Mouse (Mus musculus) G1E (cell line): ENCODE measurements at regions not wholly inside any gene's neighbourhood (a gene's known extent, or its start where the extent isn't known, plus 50 kb on each side); places are given as distances from the start of the nearest gene placed in this dataset.

Experiments used
- ATAC-seq: 2 replicates; pipeline ENCODE4 v1.8.0; 2016; ENCODE audit warnings: mild to moderate bottlenecking; ENCODE audit not compliant: insufficient number of reproducible peaks, poor library complexity, low FRiP score, severe bottlenecking; ENCODE audit errors: extremely low read depth
- DNase-seq: peaks from one replicate; pipeline ENCODE4 v3.0.0; 2012; ENCODE audit warnings: low spot score
- H3K27me3 ChIP-seq: 2 replicates; pipeline ENCODE4 v1.6.1; 2012; ENCODE audit warnings: mild to moderate bottlenecking, low read length, inconsistent platforms; ENCODE audit not compliant: insufficient read depth
- H3K36me3 ChIP-seq: replicated peaks from 2 replicates; pipeline ENCODE3; 2012; ENCODE audit warnings: mild to moderate bottlenecking, inconsistent platforms
- H3K4me1 ChIP-seq: 2 replicates; pipeline ENCODE4 v1.6.1; 2012; ENCODE audit warnings: low read depth, low read length, inconsistent platforms, mixed read lengths; ENCODE audit not compliant: insufficient read depth
- H3K4me3 ChIP-seq: 2 replicates; pipeline ENCODE4 v1.5.1; 2012; ENCODE audit warnings: low read depth, mild to moderate bottlenecking, inconsistent platforms, low read length, moderate library complexity, mixed read lengths
- H3K9me3 ChIP-seq: replicated peaks from 2 replicates; pipeline ENCODE4 v1.6.1; 2012; ENCODE audit warnings: inconsistent platforms
- CTCF ChIP-seq: IDR thresholded peaks from 2 replicates; pipeline ENCODE4 v1.5.1; 2012; ENCODE audit warnings: low read depth, low read length, inconsistent platforms, mixed read lengths
- GATA1 ChIP-seq: IDR thresholded peaks from 2 replicates; pipeline ENCODE4 v1.6.1; 2012; ENCODE audit warnings: borderline replicate concordance, low read length, inconsistent platforms, mixed read lengths
- GATA2 ChIP-seq: IDR thresholded peaks from 2 replicates; pipeline ENCODE4 v1.6.1; 2012; ENCODE audit warnings: low read depth, low read length, inconsistent platforms, borderline replicate concordance
- POLR2AphosphoS5 ChIP-seq: IDR thresholded peaks from 2 replicates; pipeline ENCODE4 v1.6.1; 2012; ENCODE audit warnings: low read depth, low read length, inconsistent platforms; ENCODE audit not compliant: insufficient replicate concordance
- TAL1 ChIP-seq: conservative IDR thresholded peaks from 2 replicates; pipeline ENCODE4 v1.6.1; 2012; ENCODE audit warnings: low read depth, low read length, inconsistent platforms, mixed read lengths

DNA sequence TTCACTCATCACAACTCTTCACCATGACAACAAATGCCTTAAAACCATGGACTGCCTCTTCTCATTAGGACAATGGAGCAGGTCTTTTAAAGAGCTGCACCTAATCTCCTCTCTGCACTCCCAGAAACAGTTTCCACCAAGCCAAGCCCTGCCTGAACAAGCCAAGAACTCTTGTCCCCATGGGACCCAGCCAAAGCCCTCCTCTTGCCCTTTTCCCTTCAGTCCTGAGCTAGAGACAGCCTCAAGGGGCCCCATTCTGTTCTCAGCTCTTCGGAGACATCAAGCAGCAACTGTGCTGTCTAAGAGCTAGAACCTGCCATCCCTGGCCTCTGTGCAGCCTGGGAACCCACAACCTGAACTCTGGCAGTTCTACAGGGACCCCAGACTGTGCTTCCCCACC lies 345.0 kb upstream of the Irak1bp1 start:
- DNase-seq = no peak
- no peak for ATAC-seq
- no peaks in the 10 kb centered on the region for H3K4me1 ChIP-seq
- H3K9me3 ChIP-seq = no peaks in the 10 kb centered on the region
- peaks cover 5% of the 10 kb centered on the region; the same call in 1 of the 2 replicates for H3K27me3 ChIP-seq
- no peak overlapping the region for H3K4me3 ChIP-seq
- H3K36me3 ChIP-seq = no peaks in the 10 kb centered on the region
- TF ChIP-seq GATA1 (no peak), GATA2 (no peak), TAL1 (no peak), CTCF (no peak)

DNA sequence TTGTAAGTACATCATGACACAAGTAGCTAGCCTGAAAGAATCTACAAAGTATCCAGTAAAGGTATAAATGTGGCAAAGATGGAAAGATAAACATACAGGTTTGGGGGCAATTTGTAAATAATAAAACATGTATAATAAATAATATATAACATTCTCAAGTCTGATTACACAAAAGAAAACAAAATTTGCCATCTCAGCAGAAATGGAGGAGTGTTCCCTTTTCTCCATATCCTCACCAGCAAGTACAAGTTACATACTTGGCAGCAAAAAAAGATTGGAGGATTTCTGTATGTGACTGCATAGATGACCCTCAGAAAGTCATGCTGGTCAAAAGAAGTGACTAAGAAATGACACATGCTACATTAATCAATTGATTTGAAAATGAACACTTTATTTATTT lies 335.9 kb upstream of the Irak1bp1 start:
- H3K4me3 ChIP-seq = no peak overlapping the region
- no peaks in the 10 kb centered on the region for H3K36me3 ChIP-seq
- TF ChIP-seq GATA1 = no peak
- TF ChIP-seq CTCF = no peak
- TF ChIP-seq GATA2 = no peak
- TF ChIP-seq POLR2AphosphoS5 = no peak
- no peak for TF ChIP-seq TAL1
- H3K27me3 ChIP-seq = no peaks in the 10 kb centered on the region
- ATAC-seq (no peak), DNase-seq (no peak)
- H3K4me1 ChIP-seq = no peaks in the 10 kb centered on the region
- no peaks in the 10 kb centered on the region for H3K9me3 ChIP-seq

DNA sequence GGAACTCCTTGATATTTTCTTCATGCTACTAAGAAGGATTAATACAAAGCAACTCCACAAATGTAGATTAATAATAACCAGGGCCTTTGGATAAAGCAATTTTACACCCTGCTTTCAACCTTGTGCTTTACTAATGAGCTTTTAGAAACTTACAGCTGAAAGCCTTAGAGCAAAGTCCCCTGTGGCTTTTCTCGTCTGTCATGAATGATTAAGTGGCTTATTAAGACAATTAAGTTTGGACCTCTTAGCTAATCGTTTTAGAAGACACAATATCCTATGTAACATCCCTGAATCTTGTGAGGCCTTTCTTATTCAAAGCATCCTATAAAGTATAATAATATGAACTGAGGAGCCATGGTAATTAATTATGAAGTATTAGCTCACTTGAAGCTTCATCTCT lies 319.3 kb upstream of the Irak1bp1 start:
- Histone ChIP-seq H3K4me3 (no peak overlapping the region), H3K27me3 (no peaks in the 10 kb centered on the region), H3K36me3 (no peaks in the 10 kb centered on the region), H3K9me3 (no peaks in the 10 kb centered on the region), H3K4me1 (no peaks in the 10 kb centered on the region)
- DNase-seq (no peak), ATAC-seq (no peak)
- TF ChIP-seq GATA1 (no peak), CTCF (no peak), TAL1 (no peak), GATA2 (no peak), POLR2AphosphoS5 (no peak)

DNA sequence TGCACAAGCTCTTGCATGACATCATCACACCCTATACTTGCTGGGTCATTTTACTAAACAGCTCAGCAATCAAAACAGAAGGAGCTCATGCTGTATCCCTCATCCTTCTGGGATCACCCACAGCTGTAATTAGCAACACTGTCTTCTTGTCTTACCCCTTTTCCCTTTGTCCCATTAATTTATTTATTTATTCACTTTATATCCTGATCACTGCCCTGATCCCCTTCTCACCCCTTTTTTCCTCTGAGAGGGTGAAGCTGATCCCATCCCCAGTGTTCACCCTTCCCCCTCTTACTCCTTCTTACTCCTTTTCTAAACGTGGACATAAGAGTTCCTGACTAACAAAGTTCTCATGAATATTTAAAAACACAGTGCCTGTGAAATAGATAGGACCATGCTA lies 310.3 kb upstream of the Irak1bp1 start:
- ATAC-seq = no peak
- H3K9me3 ChIP-seq = no peaks in the 10 kb centered on the region
- no peaks in the 10 kb centered on the region for H3K4me1 ChIP-seq
- no peak overlapping the region for H3K4me3 ChIP-seq
- no peak for TF ChIP-seq POLR2AphosphoS5
- no peak for TF ChIP-seq GATA2
- TF ChIP-seq CTCF = no peak
- no peak for TF ChIP-seq GATA1
- H3K27me3 ChIP-seq = no peaks in the 10 kb centered on the region
- H3K36me3 ChIP-seq = no peaks in the 10 kb centered on the region
- no peak for DNase-seq

DNA sequence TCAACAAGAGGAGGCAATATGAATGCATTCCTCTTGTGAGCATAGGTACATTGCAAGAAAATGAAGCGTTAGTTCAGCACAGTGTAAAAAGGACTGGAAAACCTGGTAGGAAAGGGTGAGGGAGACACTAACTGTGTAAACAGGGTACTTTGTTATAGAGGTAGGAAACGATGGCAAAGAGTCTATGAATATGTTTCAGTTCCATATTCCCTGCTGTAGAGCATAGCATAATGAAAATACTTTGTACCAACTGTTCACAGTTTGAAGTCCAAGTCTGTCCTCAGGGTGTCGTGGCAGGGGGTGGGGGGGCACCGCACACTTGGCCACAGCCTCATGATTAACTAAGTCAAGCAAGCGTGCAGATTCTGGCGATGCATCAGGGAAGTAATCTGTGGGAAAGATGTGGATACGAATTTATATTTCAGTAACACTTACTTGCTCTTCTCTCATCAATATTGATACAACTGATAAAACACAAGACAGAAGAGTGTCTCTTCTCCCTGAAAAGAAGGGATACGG lies 301.4 kb upstream of the Irak1bp1 start:
- DNase-seq (no peak), ATAC-seq (no peak)
- H3K4me3 ChIP-seq = no peak overlapping the region
- no peaks in the 10 kb centered on the region for H3K9me3 ChIP-seq
- H3K36me3 ChIP-seq = no peaks in the 10 kb centered on the region
- H3K27me3 ChIP-seq = no peaks in the 10 kb centered on the region
- TF ChIP-seq TAL1 (no peak), CTCF (no peak), GATA1 (no peak), GATA2 (no peak), POLR2AphosphoS5 (no peak)
- H3K4me1 ChIP-seq = no peaks in the 10 kb centered on the region

DNA sequence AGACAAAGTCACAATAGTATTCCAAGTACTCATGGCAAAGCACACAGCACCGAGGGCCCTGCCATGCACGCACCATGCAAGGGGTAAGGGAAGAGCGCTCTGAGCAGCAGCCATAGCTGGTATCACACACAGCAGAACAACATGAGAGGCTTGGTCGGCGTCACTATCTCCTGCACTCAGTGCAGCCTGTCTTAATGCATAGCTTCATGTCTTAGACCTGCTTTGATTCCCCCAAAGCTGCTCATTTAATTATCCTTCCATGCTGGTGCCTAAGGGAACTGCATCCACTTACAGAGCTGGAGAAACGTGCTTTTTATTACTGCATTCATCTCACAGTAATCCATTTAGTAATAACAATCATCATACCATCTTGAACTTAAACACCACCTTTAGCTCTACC lies 276.6 kb upstream of the Irak1bp1 start:
- H3K27me3 ChIP-seq = peaks cover 18% of the 10 kb centered on the region

DNA sequence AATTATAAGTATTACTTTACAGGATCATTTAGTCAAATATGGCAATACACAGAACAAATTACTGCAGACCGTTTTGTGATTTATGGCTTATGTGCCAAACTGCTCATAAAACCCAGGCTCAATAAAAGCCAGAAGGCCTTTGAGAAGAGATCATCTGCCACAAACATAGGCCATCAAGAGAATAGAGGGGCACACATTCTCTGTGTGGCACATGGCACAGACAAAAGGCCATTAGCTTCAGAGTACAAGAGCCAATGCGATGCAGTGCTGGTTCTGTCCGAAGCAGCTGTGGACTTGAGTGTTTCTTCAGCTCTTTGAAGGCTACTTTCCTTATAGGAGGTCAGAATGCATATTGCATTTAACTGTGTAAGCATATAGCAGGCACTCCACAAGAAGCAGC lies 276.1 kb upstream of the Irak1bp1 start:
- no peaks in the 10 kb centered on the region for H3K9me3 ChIP-seq
- peaks cover 13% of the 10 kb centered on the region for H3K27me3 ChIP-seq
- no peak for TF ChIP-seq GATA1
- no peak for TF ChIP-seq GATA2
- no peak for TF ChIP-seq POLR2AphosphoS5
- TF ChIP-seq TAL1 = no peak
- TF ChIP-seq CTCF = no peak
- no peak for DNase-seq
- no peaks in the 10 kb centered on the region for H3K4me1 ChIP-seq
- H3K36me3 ChIP-seq = no peaks in the 10 kb centered on the region
- no peak overlapping the region for H3K4me3 ChIP-seq
- no peak for ATAC-seq

More for the DNA sequence above, 276.6 kb upstream of the Irak1bp1 start:
- DNase-seq = no peak
- TF ChIP-seq POLR2AphosphoS5 (no peak), TAL1 (no peak), CTCF (no peak), GATA1 (no peak), GATA2 (no peak)
- Histone ChIP-seq H3K36me3 (no peaks in the 10 kb centered on the region), H3K4me1 (no peaks in the 10 kb centered on the region), H3K4me3 (no peak overlapping the region), H3K9me3 (no peaks in the 10 kb centered on the region)
- ATAC-seq = no peak
